17 mouse cellular contexts compared by ENCODE assay signal in genomic region chr3:43352829-43353228, GRCm38 (mm10).
DNase-seq lines count a peak whose midpoint lies in the region; ATAC-seq and TF ChIP-seq lines count a peak whose summit lies in the region.
"Had no signal": no experiment of that assay in that cellular context is flagged by ENCODE, and none has a peak within 500 bp of the region (broad histone marks: within the 10 kb centered on the region; RNA-seq: fewer than 3 reads in every experiment).

No protein-coding gene starts in this region.

- no peak overlapping the region for H3K4me2 ChIP-seq in hindbrain, embryonic 13.5 days
- H3K4me2 ChIP-seq in midbrain, postnatal 0 days (ENCODE audit: low read depth, low read length, poor library complexity, severe bottlenecking) = no peak overlapping the region
- no peak overlapping the region for H3K4me2 ChIP-seq in hindbrain, embryonic 12.5 days (replicated peaks)
- H3K4me2 ChIP-seq: heart, embryonic 11.5 days; hindbrain, embryonic 15.5 days; stomach, embryonic 15.5 days had no signal

- ATAC-seq in hindbrain, embryonic 13.5 days (ENCODE audit: low FRiP score) = no peak
- ATAC-seq in midbrain, postnatal 0 days (ENCODE audit: low FRiP score) = no peak
- ATAC-seq in hindbrain, embryonic 12.5 days (ENCODE audit: low FRiP score) = 0 out of 2 replicates have a peak, but pooled peaks have one; percentile 64
- no peak for ATAC-seq in CD4-positive, CD25-positive, alpha-beta regulatory T cell, adult 4 months
- ATAC-seq: liver, postnatal 0 days had no signal

- no peak overlapping the region for H3K27ac ChIP-seq in hindbrain, embryonic 10.5 days
- H3K27ac ChIP-seq in hindbrain, embryonic 13.5 days = no peak overlapping the region
- H3K27ac ChIP-seq in midbrain, postnatal 0 days (ENCODE audit: low read depth, low read length) = no peak overlapping the region
- H3K27ac ChIP-seq in midbrain, embryonic 10.5 days (replicated peaks) = no peak overlapping the region
- H3K27ac ChIP-seq in hindbrain, embryonic 12.5 days = no peak overlapping the region
- H3K27ac ChIP-seq: hindbrain, embryonic 15.5 days; kidney, postnatal 0 days; stomach, embryonic 15.5 days had no signal

- H3K4me1 ChIP-seq in hindbrain, embryonic 10.5 days (replicated peaks) = no peaks in the 10 kb centered on the region
- H3K4me1 ChIP-seq in hindbrain, embryonic 13.5 days (replicated peaks) = no peaks in the 10 kb centered on the region
- no peaks in the 10 kb centered on the region for H3K4me1 ChIP-seq in midbrain, postnatal 0 days (ENCODE audit: insufficient read depth, low read length)
- no peaks in the 10 kb centered on the region for H3K4me1 ChIP-seq in midbrain, embryonic 10.5 days
- H3K4me1 ChIP-seq in hindbrain, embryonic 12.5 days = peaks cover 2% of the 10 kb centered on the region; the same call in 1 of the 2 replicates
- H3K4me1 ChIP-seq: hindbrain, embryonic 15.5 days; stomach, embryonic 15.5 days had no signal

- H3K9me3 ChIP-seq in hindbrain, embryonic 10.5 days = no peaks in the 10 kb centered on the region
- no peaks in the 10 kb centered on the region for H3K9me3 ChIP-seq in hindbrain, embryonic 13.5 days
- H3K9me3 ChIP-seq in midbrain, postnatal 0 days (ENCODE audit: low read length) = no peaks in the 10 kb centered on the region
- no peaks in the 10 kb centered on the region for H3K9me3 ChIP-seq in midbrain, embryonic 10.5 days (replicated peaks)
- H3K9me3 ChIP-seq in hindbrain, embryonic 12.5 days (replicated peaks) = no peaks in the 10 kb centered on the region
- H3K9me3 ChIP-seq: hindbrain, embryonic 15.5 days; stomach, embryonic 15.5 days had no signal

- peak; percentile 47 for DNase-seq in hindbrain, embryonic 10.5 days (ENCODE audit: low spot score)
- DNase-seq in midbrain, postnatal 0 days (ENCODE audit: low spot score) = peak; percentile 43
- DNase-seq in midbrain, embryonic 10.5 days (ENCODE audit: low spot score) = no peak
- peak; percentile 39 for DNase-seq in retina, postnatal 1 day
- no peak for DNase-seq in adrenal gland, postnatal 25 days
- DNase-seq: cerebellum, adult 9-11 months; gastrocnemius, postnatal 10 days; layer of hippocampus, adult 9-11 months; liver, postnatal 0 days; thymus, postnatal 4 days had no signal

- no peaks in the 10 kb centered on the region for H3K27me3 ChIP-seq in hindbrain, embryonic 10.5 days (ENCODE audit: insufficient read depth, poor library complexity, severe bottlenecking)
- H3K27me3 ChIP-seq in hindbrain, embryonic 13.5 days = no peaks in the 10 kb centered on the region
- H3K27me3 ChIP-seq in midbrain, postnatal 0 days (ENCODE audit: insufficient read depth, low read length) = no peaks in the 10 kb centered on the region
- H3K27me3 ChIP-seq in midbrain, embryonic 10.5 days (ENCODE audit: low read depth, poor library complexity, severe bottlenecking) = no peaks in the 10 kb centered on the region
- H3K27me3 ChIP-seq in hindbrain, embryonic 12.5 days = no peaks in the 10 kb centered on the region
- H3K27me3 ChIP-seq: hindbrain, embryonic 15.5 days; stomach, embryonic 15.5 days had no signal

- H3K9ac ChIP-seq in hindbrain, embryonic 13.5 days = no peak overlapping the region
- H3K9ac ChIP-seq in midbrain, postnatal 0 days (replicated peaks; ENCODE audit: low read length, poor library complexity, severe bottlenecking) = no peak overlapping the region
- no peak overlapping the region for H3K9ac ChIP-seq in hindbrain, embryonic 12.5 days
- H3K9ac ChIP-seq: hindbrain, embryonic 15.5 days; liver, postnatal 0 days; stomach, embryonic 15.5 days had no signal

- H3K36me3 ChIP-seq in hindbrain, embryonic 10.5 days = no peaks in the 10 kb centered on the region
- H3K36me3 ChIP-seq in hindbrain, embryonic 13.5 days = no peaks in the 10 kb centered on the region
- no peaks in the 10 kb centered on the region for H3K36me3 ChIP-seq in midbrain, postnatal 0 days (ENCODE audit: insufficient read depth, low read length)
- no peaks in the 10 kb centered on the region for H3K36me3 ChIP-seq in midbrain, embryonic 10.5 days
- H3K36me3 ChIP-seq in hindbrain, embryonic 12.5 days = no peaks in the 10 kb centered on the region
- H3K36me3 ChIP-seq: hindbrain, embryonic 15.5 days; stomach, embryonic 15.5 days had no signal

- TF ChIP-seq CTCF in midbrain, postnatal 0 days (IDR thresholded peaks at IDR 0.05) = no peak

- no peak overlapping the region for H3K4me3 ChIP-seq in hindbrain, embryonic 10.5 days
- H3K4me3 ChIP-seq in hindbrain, embryonic 13.5 days = no peak overlapping the region
- H3K4me3 ChIP-seq in midbrain, postnatal 0 days (ENCODE audit: low read depth, low read length) = no peak overlapping the region
- H3K4me3 ChIP-seq in midbrain, embryonic 10.5 days = no peak overlapping the region
- no peak overlapping the region for H3K4me3 ChIP-seq in hindbrain, embryonic 12.5 days
- H3K4me3 ChIP-seq: hindbrain, embryonic 15.5 days; stomach, embryonic 15.5 days had no signal

Comparison
In these comparisons a context has a peak if more than half of its experiments do, and no peak if none do; other contexts are left out.
1. DNase-seq: peak in hindbrain, embryonic 10.5 days (single experiment), midbrain, postnatal 0 days (single experiment) and retina, postnatal 1 day (single experiment); none in midbrain, embryonic 10.5 days (single experiment) and adrenal gland, postnatal 25 days (single experiment).